Comparison of ENCODE assay signal across 17 mouse cellular contexts in the genomic region with DNA sequence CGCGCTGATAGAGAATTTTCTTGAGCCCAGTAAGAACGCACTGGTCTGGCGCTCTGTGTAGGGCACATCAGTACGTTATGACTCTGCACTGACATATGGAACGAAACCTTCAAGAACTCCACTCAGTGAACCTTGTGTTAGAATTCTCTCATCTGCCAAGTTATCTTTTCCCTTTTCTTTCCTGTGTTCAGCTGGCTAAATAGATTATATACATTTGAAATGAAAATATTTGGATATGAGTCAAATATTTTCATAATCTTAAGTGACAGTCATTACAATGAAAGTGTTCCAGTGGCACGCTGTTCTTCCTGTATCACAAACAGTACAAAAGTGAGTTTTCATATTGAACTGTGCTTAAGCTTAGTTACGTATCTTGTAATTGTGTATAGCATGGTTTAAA. TPM values are rescaled to one million over a fixed set of nuclear protein-coding genes. Genes with fewer than 3 reads are reported as not detected.
DNase-seq lines count a peak whose midpoint lies in the region; TF ChIP-seq lines count a peak whose summit lies in the region.
"Had no signal": no experiment of that assay in that cellular context is flagged by ENCODE, and none has a peak within 500 bp of the region (broad histone marks: within the 10 kb centered on the region; RNA-seq: fewer than 3 reads in every experiment).

No protein-coding gene starts in this region.

- H3K9ac ChIP-seq in MEL (ENCODE audit: control insufficient read depth, low read depth, low read length, poor library complexity, severe bottlenecking), result no peak overlapping the region

- peak; percentile 8 for DNase-seq in MEL (ENCODE audit: low read depth, low spot score)
- no peak for DNase-seq in layer of hippocampus, adult 9-10 months (ENCODE audit: low spot score)
- DNase-seq: adrenal gland, adult 2 months; adrenal gland, adult 8-10 months; adrenal gland, postnatal 10 days; adrenal gland, postnatal 14 days; adrenal gland, postnatal 25 days; adrenal gland, postnatal 36 days; B cell, adult 2 months; cerebellum, adult 11 months; cerebellum, adult 11-12 months; cerebellum, adult 18-20 months; cerebellum, adult 2 months; cerebellum, adult 8-10 months had no signal

- no peaks in the 10 kb centered on the region for H3K4me1 ChIP-seq in MEL (ENCODE audit: control insufficient read depth in 1 of 2, insufficient read depth in 2 of 2, low read length in 2 of 2)

- H3K27ac ChIP-seq in MEL (ENCODE audit: control insufficient read depth, low read depth, low read length), result no peak overlapping the region

- TF ChIP-seq RAD21 in MEL (IDR thresholded peaks at IDR 0.05; ENCODE audit: low read depth, low read length), result no peak

- no peaks in the 10 kb centered on the region for H3K27me3 ChIP-seq in MEL (ENCODE audit: control insufficient read depth in 1 of 2, insufficient read depth in 2 of 2, low read length in 2 of 2)
- H3K27me3 ChIP-seq: CH12.LX had no signal

- H3K36me3 ChIP-seq in MEL (ENCODE audit: control insufficient read depth in 1 of 2, insufficient read depth in 2 of 2, low read length in 2 of 2), result no peaks in the 10 kb centered on the region

- peak; percentile 51 to 74 for TF ChIP-seq EP300 in MEL (IDR thresholded peaks at IDR 0.05; ENCODE audit: low read depth in 1 of 2, low read length in 2 of 2)

- H3K4me3 ChIP-seq in MEL (ENCODE audit: control insufficient read depth in 1 of 2, insufficient read depth in 1 of 2, low read depth in 2 of 2, low read length in 2 of 2), result no peak overlapping the region

- TF ChIP-seq CTCF in MEL (IDR thresholded peaks at IDR 0.05 in 2 of 3, conservative IDR thresholded peaks at IDR 0.05 in 1 of 3; ENCODE audit: control insufficient read depth in 1 of 3, insufficient read depth in 1 of 3, low read depth in 2 of 3, low read length in 3 of 3, poor library complexity in 1 of 3, severe bottlenecking in 1 of 3), result no peak

- no peaks in the 10 kb centered on the region for H3K9me3 ChIP-seq in MEL (replicated peaks; ENCODE audit: insufficient read depth, low read length)
- H3K9me3 ChIP-seq: G1E had no signal

- no peak for TF ChIP-seq POLR2A in MEL (IDR thresholded peaks at IDR 0.05; ENCODE audit: control insufficient read depth in 1 of 2, insufficient read depth in 1 of 2, low read depth in 1 of 2, low read length in 2 of 2, poor library complexity in 1 of 2)

- H3K79me2 ChIP-seq in MEL (ENCODE audit: control insufficient read depth, insufficient read depth, low read length, poor library complexity), result no peaks in the 10 kb centered on the region

TF ChIP-seq in MEL, 35 proteins besides CTCF, POLR2A, EP300 and RAD21:
- TF ChIP-seq USF2 (IDR thresholded peaks at IDR 0.05; ENCODE audit: borderline replicate concordance in 1 of 2, insufficient read depth in 1 of 2, low read depth in 1 of 2, low read length in 2 of 2) (no peak), MEF2A (IDR thresholded peaks at IDR 0.05; ENCODE audit: extremely low read depth, insufficient replicate concordance, low read depth, low read length, poor library complexity, severe bottlenecking) (no peak), MAX (IDR thresholded peaks at IDR 0.05; ENCODE audit: low read length) (no peak), NRF1 (IDR thresholded peaks at IDR 0.05; ENCODE audit: insufficient read depth, low read depth, low read length, poor library complexity, severe bottlenecking) (no peak), TCF12 (IDR thresholded peaks at IDR 0.05; ENCODE audit: low read depth, low read length) (peak; percentile 65; the same call in 1 of the 2 replicates), USF1 (IDR thresholded peaks at IDR 0.05; ENCODE audit: low read depth, low read length) (no peak), TBP (IDR thresholded peaks at IDR 0.05; ENCODE audit: low read depth, low read length) (no peak), ELF1 (IDR thresholded peaks at IDR 0.05; ENCODE audit: low read depth, low read length) (no peak), MAFK (IDR thresholded peaks at IDR 0.05; ENCODE audit: borderline replicate concordance, low read depth, low read length) (no peak), CHD1 (IDR thresholded peaks at IDR 0.05; ENCODE audit: low read depth, low read length) (no peak), ZKSCAN1 (IDR thresholded peaks at IDR 0.05; ENCODE audit: low read depth, low read length) (no peak), GABPA (IDR thresholded peaks at IDR 0.05; ENCODE audit: low read depth, low read length) (no peak), ETS1 (IDR thresholded peaks at IDR 0.05; ENCODE audit: low read depth, low read length) (peak; percentile 45; the same call in 1 of the 2 replicates), HCFC1 (IDR thresholded peaks at IDR 0.05; ENCODE audit: low read depth, low read length) (no peak), TAL1 (IDR thresholded peaks at IDR 0.05; ENCODE audit: low read length) (no peak), POLR2AphosphoS2 (IDR thresholded peaks at IDR 0.05; ENCODE audit: low read length) (no peak)

RNA-seq across cellular contexts. Expression of gene P4ha3, which starts 13.0 kb away (rescaled TPM):
- 0.35 and 0.39 TPM in 2 replicates for total RNA-seq in MEL (2012; rRNA removed)
- polyA plus RNA-seq in MEL (2012; ENCODE audit: insufficient read depth in 1 of 2, insufficient read length in 2 of 2, low read depth in 1 of 2, low replicate concordance in 2 of 2, missing spikeins in 1 of 2), result not detected
- total RNA-seq: CH12.LX had no signal
- polyA plus RNA-seq: CD4-positive, CD25-positive, alpha-beta regulatory T cell, adult 4 months; G1E had no signal

RNA-seq across cellular contexts. Expression of gene Pgm2l1, which starts 45.2 kb away (rescaled TPM):
- 4.4 and 5.7 TPM in 2 replicates for total RNA-seq in MEL (2012; rRNA removed)
- 10 to 100 TPM in 1 of 2 experiments, not detected in 1; 10.5 TPM for polyA plus RNA-seq in MEL (2012; ENCODE audit: insufficient read depth in 1 of 2, insufficient read length in 2 of 2, low read depth in 1 of 2, low replicate concordance in 2 of 2, missing spikeins in 1 of 2)
